Mouse (Mus musculus) gastrocnemius, adult 2 months (tissue): ENCODE measurements at regions not wholly inside any gene's neighbourhood (a gene's known extent, or its start where the extent isn't known, plus 50 kb on each side); places are given as distances from the start of the nearest gene placed in this dataset.

Experiments
- DNase-seq: peaks from one replicate; pipeline ENCODE4 v3.0.0; 2022
- H3K27ac ChIP-seq: fragments of 200-600 bp; 2 replicates; pipeline ENCODE4 v1.8.1; 2022; ENCODE audit warnings: mild to moderate bottlenecking
- H3K4me3 ChIP-seq: fragments of 200-600 bp; 2 replicates; pipeline ENCODE4 v1.8.1; 2022; ENCODE audit warnings: mild to moderate bottlenecking, moderate library complexity
- CTCF ChIP-seq: fragments of 200-600 bp; IDR thresholded peaks from 2 replicates; pipeline ENCODE4 v1.8.1; 2022; ENCODE audit warnings: antibody characterized with exemption, mild to moderate bottlenecking, moderate library complexity
- intact Hi-C: fragments of 180-260 bp; cut with DNase I; formaldehyde crosslinking; loops from one replicate; pipeline ENCODE4 v1.15.1; 2025

- TF ChIP-seq CTCF, result no peak
- intact Hi-C loops, result no loop called here
- no peak for DNase-seq
- Histone ChIP-seq H3K4me3 (no peak overlapping the region), H3K27ac (no peak overlapping the region)
Measured at GRCm38 (mm10) chr7:78045456-78045855, 692.4 kb downstream of the Ntrk3 start.

GRCm38 (mm10) chr7:78031032-78031431 lies 706.8 kb downstream of the Ntrk3 start:
- TF ChIP-seq CTCF, result no peak
- intact Hi-C loops, result no loop called here
- no peak overlapping the region for H3K4me3 ChIP-seq
- DNase-seq, result peak; percentile 43
- no peak overlapping the region for H3K27ac ChIP-seq

GRCm38 (mm10) chr7:78026992-78027615 lies 710.7 kb downstream of the Ntrk3 start:
- intact Hi-C loops, result no loop called here
- TF ChIP-seq CTCF, result no peak
- no peak for DNase-seq
- H3K27ac ChIP-seq, result no peak overlapping the region
- H3K4me3 ChIP-seq, result no peak overlapping the region

GRCm38 (mm10) chr7:78023591-78023990 lies 714.2 kb downstream of the Ntrk3 start:
- no peak overlapping the region for H3K4me3 ChIP-seq
- intact Hi-C loops, result no loop called here
- no peak for DNase-seq
- no peak for TF ChIP-seq CTCF
- no peak overlapping the region for H3K27ac ChIP-seq

- no peak for TF ChIP-seq CTCF
- intact Hi-C loops, result no loop called here
- DNase-seq, result no peak
- Histone ChIP-seq H3K4me3 (no peak overlapping the region), H3K27ac (no peak overlapping the region)
Measured at GRCm38 (mm10) chr7:78023075-78023474, 714.7 kb downstream of the Ntrk3 start.

GRCm38 (mm10) chr7:78013631-78014030 lies 724.2 kb downstream of the Ntrk3 start:
- TF ChIP-seq CTCF, result no peak
- DNase-seq, result no peak
- Histone ChIP-seq H3K4me3 (no peak overlapping the region), H3K27ac (no peak overlapping the region)
- intact Hi-C loops, result no loop called here

GRCm38 (mm10) chr7:78003086-78003485 lies 734.7 kb downstream of the Ntrk3 start:
- no peak overlapping the region for H3K4me3 ChIP-seq
- DNase-seq, result no peak
- TF ChIP-seq CTCF, result no peak
- intact Hi-C loops, result no loop called here
- no peak overlapping the region for H3K27ac ChIP-seq

GRCm38 (mm10) chr7:77993840-77994239 lies 744.0 kb downstream of the Ntrk3 start:
- H3K4me3 ChIP-seq, result no peak overlapping the region
- H3K27ac ChIP-seq, result peak overlapping the region; percentile 5; the same call in 1 of the 2 replicates
- intact Hi-C loops, result no loop called here
- DNase-seq, result no peak
- no peak for TF ChIP-seq CTCF

- TF ChIP-seq CTCF, result no peak
- no peak for DNase-seq
- Histone ChIP-seq H3K27ac (no peak overlapping the region), H3K4me3 (no peak overlapping the region)
- intact Hi-C loops, result no loop called here
Measured at GRCm38 (mm10) chr7:77990150-77990549, 747.7 kb downstream of the Ntrk3 start.

GRCm38 (mm10) chr7:77988177-77988576 lies 749.6 kb downstream of the Ntrk3 start:
- no peak for DNase-seq
- no peak overlapping the region for H3K27ac ChIP-seq
- no peak overlapping the region for H3K4me3 ChIP-seq
- TF ChIP-seq CTCF, result no peak
- intact Hi-C loops, result no loop called here

GRCm38 (mm10) chr7:77966658-77967057 lies 771.2 kb downstream of the Ntrk3 start:
- no peak for DNase-seq

GRCm38 (mm10) chr7:77933366-77933765 lies 804.4 kb downstream of the Ntrk3 start:
- TF ChIP-seq CTCF, result no peak
- no peak overlapping the region for H3K27ac ChIP-seq
- DNase-seq, result no peak
- intact Hi-C loops, result no loop called here
- H3K4me3 ChIP-seq, result no peak overlapping the region

More at GRCm38 (mm10) chr7:77966658-77967057, 771.2 kb downstream of the Ntrk3 start:
- intact Hi-C loops, result no loop called here
- no peak for TF ChIP-seq CTCF
- Histone ChIP-seq H3K27ac (no peak overlapping the region), H3K4me3 (no peak overlapping the region)

- no peak for DNase-seq
- no peak overlapping the region for H3K4me3 ChIP-seq
- intact Hi-C loops, result no loop called here
- no peak overlapping the region for H3K27ac ChIP-seq
- TF ChIP-seq CTCF, result no peak
Measured at GRCm38 (mm10) chr7:77928479-77929467, 809.0 kb downstream of the Ntrk3 start.
